Mouse (Mus musculus): ENCODE measurements around the gene Kcnn1. TPM values are rescaled to one million over a fixed set of nuclear protein-coding genes. Genes with fewer than 3 reads are reported as not detected.
"Not testable (repeated sequence)": the region's sequence is repeated elsewhere in the genome, so short reads cannot be mapped to it uniquely, and the experiment has no call there.

Gene Kcnn1
- 10 to 100 TPM; 11.8 to 14.4 TPM for total RNA-seq (2021)
- long read RNA-seq, experiment 1, partial matches to known transcripts: 0 of 5 reads
- long read RNA-seq, experiment 1, other reads (novel, unspliced or antisense): 5 of 5 reads
- long read RNA-seq, experiment 2, partial matches to known transcripts: 4 of 15 reads
- long read RNA-seq, experiment 2, other reads (novel, unspliced or antisense): 11 of 15 reads

DNA sequence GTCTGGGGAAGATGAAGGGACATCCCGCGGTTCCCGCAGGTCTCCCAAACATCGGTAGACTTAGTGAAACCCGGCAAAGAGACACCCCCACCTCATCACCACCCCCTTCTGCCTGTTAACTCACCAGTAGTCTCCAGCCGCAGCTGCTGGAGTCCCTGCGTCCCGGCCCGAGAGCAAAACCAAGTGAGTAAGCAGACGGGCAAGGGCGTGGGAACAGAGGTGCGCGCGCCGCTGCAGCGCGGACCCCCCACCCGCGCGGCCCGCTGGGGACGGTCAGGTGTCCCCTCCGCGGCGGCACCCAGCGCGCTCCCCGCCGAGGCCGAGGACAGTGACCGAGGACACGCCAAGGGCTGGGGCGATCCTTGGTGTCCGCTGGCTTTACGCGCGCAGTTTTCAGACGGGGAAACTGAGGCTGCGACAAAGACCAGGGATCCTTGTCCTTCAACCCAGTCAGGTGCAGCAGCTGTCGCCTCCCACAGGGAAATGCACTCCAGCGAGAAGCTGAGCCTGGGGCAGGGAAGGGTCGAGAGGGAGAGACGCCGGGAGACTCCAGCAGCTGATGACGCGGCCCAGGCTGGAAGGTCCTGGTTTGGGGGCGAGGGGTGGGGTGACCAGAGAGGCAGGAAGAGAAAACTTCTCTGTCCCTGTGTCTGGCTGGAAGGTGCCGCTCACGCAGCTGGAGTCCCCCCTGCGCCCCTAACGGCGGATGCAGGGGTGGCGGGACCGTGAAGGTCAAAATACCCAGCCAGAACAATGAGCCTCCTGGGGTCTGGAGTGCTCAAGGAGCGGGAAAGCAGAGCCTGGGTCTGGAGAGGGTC is at the start of gene Kcnn1:
Gene Kcnn1, minus strand, starts transcription at position 435 of the 818 bp plus-strand sequence.
- no peak for DNase-seq

DNA sequence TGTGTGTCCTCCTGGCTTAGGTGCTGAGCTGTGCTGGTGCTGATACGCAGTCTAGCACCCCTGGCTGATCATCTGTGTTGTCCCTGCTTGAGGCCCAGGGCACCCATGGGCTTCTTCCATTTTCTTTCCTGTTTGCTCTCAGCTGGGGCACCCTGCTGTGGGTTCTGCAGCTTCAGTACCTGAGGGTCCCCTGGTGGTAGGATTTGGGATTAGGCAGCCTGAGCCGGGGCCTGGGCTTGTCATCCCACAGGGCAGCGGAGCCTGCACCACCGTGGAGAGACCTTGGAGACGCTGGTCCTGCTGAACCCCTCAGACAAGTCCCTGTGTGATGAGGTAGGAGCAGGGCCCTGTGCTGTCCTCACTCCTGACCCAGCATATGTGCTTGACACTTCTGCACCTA is 48.5 kb upstream of the Kcnn1 start:
- no peak for DNase-seq

DNA sequence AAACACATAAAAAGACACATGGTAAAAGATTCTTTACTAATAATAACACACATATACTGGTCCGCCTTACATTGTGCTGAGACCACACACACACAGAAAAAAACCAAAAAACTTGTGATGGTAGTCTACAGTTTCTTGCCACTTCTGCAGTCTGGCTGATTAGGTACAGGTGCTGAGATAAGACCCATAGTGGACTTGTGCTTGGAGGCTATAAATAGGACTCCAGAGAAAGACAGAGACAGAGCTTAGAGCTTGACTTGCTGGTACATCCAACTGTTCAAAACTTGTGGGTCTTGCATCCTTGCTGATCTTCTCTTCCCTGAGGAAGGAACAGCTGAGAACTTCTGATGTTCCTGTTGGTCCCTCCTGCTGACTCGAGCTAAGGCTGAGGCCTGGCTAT is 44.5 kb upstream of the Kcnn1 start:
- DNase-seq: no peak

DNA sequence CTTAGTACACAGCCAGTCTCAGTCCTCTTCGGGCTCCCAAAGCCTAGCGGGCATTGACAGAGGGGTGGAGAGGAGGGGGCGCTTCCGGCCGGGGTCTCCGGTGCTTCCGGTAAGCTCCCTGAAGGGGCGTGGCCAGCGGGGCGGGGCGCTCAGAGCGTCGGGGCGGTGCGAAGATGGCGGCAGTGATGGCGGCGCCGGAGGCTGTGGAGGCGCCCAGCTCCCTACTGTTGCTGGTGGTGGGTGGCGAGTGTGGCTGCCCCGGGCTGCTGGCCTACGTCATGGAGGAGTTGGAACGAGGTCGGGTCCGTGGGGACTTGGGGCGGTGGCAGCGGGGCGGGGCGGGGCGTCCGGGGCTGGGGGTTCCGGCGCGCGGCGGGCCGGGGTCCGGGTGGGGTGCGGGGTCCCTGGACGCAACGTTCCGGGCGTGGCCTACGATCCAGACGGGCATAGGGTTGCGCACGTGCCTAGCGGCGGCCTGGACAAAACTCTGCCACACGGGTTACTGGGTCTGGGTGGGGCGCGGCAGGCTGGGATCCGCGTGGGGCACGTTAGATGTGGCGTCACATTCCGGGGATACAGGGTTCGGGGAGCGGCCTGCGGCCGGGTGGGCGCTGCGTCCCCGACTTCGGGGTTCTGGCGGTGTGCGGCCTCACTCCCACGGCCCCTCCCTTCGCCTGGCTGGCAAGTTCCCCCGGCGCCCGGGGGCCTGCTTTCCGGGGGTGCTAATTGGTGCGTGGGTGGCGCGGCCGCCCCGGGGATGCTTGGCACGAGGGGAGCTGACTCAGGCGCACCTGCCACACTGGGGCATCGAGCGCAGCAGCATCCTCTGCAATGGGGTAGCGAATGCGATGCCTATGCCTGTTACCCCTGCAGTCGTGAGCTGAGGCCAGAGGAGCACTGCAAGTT is 43.0 kb upstream of the Kcnn1 start, which contains the start of gene Map1s:
Gene Map1s, plus strand, starts transcription at position 102 of the 906 bp plus-strand sequence.
- peak; percentile 56 for DNase-seq

DNA sequence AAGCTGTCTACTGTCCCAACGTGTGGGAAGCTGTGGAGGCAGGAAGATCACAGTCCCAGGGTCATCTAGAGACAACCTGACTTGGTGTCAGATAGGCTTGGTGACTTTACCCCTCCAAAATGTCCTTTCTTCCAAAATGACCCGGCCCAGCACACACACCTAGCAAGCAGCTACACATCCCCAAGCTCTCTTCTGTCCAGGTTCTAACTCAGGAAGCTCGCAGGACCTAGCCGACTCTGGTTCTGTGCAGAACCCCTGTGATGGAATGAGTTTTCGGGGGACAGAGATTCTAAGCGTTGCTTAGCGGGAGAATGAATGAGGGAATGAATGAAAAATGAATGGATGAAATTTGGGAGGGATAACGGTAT is 42.4 kb upstream of the Kcnn1 start:
- no peak for DNase-seq

DNA sequence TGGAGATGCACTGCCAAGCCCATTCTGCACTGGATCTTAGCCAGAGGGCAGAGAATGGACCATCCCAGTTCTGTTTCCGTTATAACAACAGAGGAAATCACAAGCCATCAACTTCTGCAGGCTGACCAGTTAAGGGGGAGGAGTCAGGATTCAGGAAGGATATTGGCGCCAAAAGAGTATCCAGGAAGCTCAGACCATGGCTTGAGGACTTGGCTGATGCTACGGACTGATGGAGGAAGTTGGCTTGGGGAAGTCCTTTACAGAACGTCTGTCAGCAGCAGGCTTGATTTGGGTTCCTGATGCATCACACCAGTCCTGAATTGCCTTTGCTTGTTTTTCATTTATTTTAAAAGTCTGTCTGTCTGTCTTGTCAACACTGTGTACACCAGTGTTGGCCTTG is 41.5 kb upstream of the Kcnn1 start:
- DNase-seq: no peak

DNA sequence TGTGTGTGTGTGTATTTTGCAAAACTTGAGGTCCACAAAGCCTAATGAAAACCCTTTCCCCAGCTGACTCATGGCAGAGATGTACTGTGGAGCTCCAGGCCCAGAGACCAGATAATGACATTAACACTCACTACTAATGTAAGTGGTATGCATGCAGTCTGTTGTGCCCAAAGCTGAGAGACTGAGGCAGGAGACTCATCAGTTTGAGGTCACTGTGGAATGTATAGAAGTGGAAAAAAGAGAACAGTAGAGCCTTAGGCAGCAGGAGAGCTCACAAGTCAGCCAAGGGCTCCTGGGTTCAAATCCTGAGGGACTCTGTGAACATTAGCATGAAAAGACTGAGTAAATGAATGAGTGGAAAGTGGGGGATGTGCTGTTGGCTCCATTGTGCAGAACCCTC is 40.5 kb upstream of the Kcnn1 start:
- DNase-seq: no peak

DNA sequence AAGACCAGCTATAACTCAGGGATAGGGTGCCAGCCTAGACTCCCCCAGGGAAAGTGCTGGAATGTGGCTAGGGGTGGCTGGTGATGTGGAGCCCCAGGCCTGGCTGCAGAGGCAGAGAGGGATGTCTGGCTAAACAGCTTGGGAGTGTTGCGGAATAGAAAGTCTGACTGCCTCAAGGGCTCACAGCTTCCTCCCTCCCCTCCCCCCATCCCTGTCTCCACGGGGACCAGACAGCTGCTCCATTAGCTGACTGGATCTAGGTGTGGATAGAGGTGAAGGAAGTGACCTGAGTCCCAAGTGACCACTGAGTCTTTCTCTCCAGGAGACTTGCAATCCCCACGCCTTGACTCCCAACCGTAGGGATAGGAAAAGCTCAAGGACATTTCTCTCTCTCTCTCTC is 40.1 kb upstream of the Kcnn1 start:
- DNase-seq: no peak

DNA sequence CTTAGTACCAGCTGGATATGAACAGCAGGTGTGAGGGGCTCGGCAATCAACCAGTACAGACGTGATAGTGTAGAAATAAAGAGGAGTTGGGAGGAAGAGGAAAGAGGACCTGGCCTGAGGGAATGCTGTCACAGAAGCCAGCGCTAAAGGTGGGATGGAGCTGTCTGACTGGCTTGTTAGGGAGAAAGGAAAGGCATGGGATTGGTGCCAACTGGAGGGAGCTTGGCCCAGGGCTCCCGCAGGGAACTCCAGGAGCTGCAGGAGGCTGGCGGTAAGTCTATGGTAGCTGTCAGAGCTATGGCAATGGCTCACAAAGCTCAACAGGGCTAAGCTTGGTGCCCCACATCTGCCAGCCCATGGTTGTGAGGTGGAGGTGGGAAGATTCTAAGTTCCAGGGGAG is 39.2 kb upstream of the Kcnn1 start:
- DNase-seq: no peak

DNA sequence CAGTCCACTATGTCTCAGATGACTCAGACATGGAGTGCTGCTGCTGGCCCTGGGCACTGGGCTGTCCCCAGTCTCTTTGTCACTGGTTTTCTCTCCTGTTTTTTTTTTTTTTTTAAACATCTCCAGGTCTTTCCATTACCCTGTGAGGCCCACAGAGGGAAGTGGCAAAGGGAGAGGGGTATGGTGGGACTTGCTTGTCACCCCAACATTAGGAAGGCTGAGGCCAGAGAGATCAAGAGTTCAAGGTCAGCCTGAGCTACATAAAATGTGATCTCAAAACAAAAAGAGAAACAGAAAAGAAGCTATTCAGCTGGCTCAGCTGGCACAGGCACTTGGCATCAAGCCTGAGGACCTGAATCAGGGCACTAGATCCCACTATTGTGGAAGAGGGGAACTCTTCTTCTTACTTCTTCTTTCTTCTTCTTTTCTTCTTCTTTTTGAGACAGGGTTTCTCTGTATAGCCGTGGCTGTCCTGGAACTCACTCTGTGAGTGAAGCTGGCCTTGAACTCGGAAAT is 37.9 kb upstream of the Kcnn1 start:
- DNase-seq: no peak

DNA sequence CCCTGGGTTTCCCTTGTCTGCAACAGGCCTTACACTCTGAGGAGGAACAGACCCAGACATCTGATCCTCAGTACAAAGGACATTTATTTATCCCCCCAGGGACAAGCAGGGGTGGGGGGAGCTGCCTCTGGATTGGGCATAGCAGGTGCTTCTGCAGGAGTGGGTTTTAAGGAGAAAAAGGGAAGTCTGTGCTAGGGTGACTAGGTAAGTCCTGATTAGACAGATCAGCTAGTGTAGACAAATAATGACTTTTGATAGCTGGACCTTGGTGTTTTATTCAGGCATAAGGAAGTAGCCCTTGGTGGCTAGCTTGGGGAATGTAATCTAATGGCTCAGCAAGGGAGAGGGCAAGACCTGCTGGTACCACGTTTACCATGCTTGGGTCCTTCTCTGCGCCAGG is 36.2 kb upstream of the Kcnn1 start:
- DNase-seq: no peak

DNA sequence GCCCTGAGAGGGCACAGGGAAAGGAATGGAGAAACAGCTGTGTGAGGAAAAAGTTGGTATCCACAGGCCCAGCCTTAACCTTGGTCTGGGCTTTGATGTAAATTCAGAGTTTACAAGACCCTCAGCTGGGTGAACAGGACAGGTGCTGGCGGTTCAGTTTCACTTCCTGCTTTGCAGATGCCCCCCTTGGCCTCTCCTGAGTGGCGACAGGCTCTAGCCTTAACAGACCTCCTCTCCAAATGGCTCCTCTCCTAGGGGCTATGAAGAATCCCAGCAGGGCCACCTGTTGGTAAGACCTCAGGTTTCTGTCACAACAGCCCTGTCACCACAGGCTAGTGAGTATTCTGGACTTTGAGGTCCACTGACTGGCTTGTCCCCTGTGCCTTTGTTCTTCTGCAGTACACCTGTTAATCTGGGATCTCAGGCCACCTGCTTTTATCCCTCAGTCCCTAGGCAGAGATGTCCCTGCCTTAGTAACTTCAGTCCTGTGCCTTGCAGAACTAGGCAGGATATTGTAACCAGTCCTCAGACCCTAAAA is 35.7 kb upstream of the Kcnn1 start:
- no peak for DNase-seq

DNA sequence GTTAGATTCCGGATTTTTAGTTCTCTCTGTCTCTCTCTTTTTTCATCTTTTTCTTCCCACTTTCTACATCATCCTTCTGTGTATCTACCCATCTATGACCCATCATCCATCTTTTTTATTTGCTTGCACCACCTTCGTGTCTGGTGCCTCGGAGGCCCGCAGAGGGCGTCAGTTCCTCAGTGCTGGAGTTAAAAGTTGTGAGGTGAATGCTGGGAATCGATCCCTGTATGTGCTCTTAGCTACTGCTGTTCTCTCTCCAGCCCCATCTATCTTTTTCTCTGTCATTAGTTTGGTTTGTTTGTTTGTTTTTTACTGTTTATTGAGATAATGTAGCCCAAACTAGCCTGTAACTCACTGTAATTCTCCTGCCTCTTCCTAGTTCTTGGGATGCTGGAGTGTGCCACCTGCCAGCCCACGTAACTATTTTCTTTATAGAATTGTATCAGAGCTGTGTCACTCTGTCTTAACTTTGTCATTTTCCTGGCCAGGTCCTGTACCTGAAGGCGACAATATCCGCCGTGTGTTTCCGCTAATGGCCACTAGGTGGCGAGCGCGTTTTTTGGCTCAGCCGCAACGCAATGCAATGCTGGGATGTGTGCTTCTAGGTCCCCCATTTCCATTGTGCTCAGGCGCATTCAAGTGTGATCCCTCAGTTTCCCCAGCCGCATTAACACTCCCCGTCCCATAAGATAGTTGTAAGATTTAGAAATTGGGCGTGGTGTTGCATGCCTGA is 34.8 kb upstream of the Kcnn1 start:
- DNase-seq: peak; percentile 64

DNA sequence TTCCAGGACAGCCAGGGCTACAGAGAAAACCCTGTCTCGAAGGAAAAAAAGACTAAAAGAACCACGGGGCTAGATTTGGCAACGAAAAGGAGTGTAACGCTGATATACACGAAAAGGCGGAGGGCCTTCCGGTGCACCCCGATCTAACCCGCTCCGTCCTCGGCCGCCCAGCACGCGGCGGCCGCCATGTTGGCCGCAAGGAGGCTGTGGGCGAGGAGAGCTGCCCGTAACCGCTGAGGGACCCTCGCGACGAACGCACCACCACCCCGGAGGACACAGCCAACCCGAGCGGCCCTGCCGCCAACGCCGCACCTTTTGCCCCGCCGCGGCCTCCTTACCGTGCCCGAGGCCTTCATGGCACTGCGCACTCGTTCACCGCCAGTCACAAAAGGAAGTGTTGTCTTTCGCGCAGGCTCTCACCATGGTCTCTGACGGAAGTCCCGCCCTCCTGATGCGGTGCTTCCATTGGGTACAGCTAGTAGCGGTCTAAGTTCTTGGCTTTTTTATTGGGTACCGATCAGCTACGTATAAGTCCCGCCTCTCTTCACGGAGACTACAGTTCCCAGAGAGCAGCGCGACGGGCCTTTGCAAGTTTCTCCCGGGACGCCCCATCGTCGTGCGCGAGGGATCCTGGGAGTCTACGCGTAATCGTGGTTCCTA is 34.1 kb upstream of the Kcnn1 start, which contains the start of gene Rpl18a:
Gene Rpl18a, minus strand, starts transcription at position 392 of the 660 bp plus-strand sequence.
- DNase-seq: peak; percentile 95

DNA sequence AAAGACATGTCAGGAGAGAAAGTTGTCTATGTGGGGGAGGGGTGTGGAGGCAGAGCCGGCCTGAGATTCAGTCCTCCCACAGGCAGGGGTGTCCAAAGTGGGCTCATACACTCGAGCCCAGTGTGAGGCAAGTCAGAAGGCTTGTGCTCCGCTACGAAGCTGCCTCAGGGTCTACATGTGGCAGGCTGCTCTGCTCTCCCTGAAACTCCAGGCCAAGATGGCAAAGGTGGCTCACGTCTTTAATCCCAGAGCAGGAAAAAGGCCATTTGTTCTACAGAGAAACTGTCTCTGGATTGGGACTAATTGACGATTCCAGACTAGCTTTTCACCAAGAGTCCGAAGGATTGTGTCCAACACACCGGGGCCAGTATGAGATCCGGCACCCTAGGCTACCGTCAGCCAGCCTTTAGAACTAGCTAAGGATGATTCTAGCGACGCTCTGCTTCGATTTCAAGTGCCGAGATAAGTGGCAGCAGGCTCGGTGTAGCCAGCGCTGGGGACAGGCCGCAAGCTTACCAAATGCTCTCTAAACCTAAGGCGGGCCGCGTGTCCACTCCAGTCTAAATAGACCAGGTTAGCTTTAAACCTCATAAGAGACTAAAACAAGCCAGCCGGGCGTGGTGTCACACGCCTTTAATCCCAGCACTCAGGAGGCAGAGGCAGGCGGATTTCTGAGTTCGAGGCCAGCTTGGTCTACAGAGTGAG is 33.4 kb upstream of the Kcnn1 start:
- no peak for DNase-seq

DNA sequence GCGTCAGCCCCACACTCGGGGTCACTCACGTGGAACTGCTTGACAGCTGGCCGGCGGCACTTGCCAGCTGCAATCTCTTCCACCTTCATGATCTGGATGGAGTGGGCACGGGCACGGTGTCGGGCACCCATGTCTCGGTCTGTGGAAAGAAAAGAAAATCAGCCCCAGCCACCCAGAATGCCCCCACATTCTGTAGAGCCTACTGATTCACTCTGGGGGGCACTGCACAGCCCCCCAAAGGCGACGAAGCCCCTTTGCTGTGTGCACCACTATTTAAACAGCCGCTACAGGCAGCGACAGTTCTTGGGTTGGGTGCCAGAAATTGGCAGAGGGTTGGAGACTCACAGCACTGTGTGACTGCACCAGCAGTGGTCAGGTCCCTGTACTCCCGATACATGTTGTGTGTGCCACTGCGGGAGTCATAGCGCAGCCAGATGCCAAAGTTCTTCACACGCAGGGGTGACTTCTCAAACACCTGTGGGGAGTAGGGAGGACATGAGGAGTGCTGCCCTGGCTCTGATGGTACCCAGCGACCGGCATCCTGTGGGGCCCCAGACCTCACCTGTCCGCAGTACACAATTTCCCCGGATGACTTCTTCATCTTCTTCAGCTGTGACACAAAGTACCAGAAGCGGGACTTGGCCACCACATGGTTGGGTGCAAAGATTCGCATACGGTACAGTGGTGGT is 32.7 kb upstream of the Kcnn1 start:
- DNase-seq: not testable (repeated sequence)

DNA sequence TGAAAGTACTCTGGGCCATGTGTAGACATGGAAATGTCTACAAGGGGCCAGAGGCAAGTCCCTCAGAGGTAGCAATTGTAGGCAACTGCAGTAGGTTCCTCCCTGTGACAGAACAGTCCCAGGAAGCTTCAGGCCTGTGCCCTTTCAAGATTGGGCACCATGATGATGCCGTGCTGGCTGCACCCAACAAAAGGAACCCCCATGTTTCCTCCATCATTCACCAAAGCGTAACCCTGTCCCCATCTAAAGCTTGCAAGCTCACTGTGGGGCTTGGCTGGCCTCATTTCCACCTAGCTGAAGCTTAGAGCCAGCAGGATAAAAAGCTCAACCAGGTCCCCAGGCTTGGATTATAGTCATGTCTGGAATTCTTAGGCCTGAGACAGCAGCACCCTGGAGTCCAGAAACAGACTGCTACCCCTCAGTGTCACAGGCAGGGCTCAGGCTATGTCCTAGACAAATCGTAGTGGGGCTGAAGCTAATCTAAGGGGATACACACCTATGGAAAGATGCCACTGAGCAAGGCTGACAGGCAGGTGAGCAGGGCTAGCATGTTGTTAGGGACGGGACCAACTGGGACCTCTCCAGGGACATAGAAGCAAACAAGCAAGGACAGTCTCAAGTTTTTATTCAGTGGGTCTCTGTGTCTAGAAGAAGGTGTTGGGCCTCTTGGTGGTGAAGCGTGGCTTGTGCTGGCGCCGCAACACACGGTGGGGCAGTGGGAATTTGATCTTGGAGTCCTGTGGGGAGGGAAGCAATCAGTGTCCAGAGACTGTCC is 31.9 kb upstream of the Kcnn1 start:
- no peak for DNase-seq

DNA sequence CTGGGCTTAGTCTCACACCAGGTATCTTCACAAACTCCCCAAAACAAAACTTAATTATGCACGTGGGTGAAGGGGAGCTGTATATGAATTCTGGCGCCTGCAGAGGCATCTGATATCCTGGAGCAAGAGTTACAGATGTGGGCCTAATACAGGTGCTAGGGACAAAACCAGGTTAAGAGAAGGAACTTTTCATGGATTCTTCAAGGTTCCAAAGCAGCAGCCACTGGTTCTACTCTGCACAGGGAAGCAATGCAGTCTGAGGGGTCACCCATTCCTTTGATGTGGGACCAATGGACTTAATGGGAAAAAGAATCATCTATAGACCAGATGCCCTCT is 31.3 kb upstream of the Kcnn1 start:
- no peak for DNase-seq
